Mouse (Mus musculus) left cerebral cortex, postnatal 14 days (tissue): Measurements from ENCODE around the gene Ttc39b. TPM values are rescaled to one million over a fixed set of nuclear protein-coding genes. Genes with fewer than 3 reads are reported as not detected.
"Not testable (repeated sequence)": the region's sequence is repeated elsewhere in the genome, so short reads cannot be mapped to it uniquely, and the experiment has no call there.

Experiments used
- DNase-seq, 2 experiments: peaks; one replicate each; pipeline ENCODE4 v3.0.0; 2021 to 2022; ENCODE audit warnings: low spot score in 2 of 2, mixed read lengths in 1 of 2
- intact Hi-C: fragments of 180-260 bp; cut with DNase I; formaldehyde crosslinking; loops from one replicate; pipeline ENCODE4 v1.15.1; 2025
- total RNA-seq, 2 experiments: library from RNA; stranded (reverse); gene quantifications; 2 replicates each; pipeline ENCODE4 v1.2.3; 2021

Gene Ttc39b
- total RNA-seq, 2 experiments from 2014 or later = 46.6 to 54.0 TPM

- no peak for DNase-seq
- intact Hi-C loops = no loop called here
Observed at GRCm38 (mm10) chr4:83241630-83242029, 82.4 kb downstream of the Ttc39b start.

GRCm38 (mm10) chr4:83237656-83238055 lies 86.4 kb downstream of the Ttc39b start:
- intact Hi-C loops = no loop called here
- no peak for DNase-seq

- intact Hi-C loops, DNase-seq: not testable (repeated sequence)
Observed at GRCm38 (mm10) chr4:83235304-83235703, 88.8 kb downstream of the Ttc39b start.

- intact Hi-C loops = no loop called here
- DNase-seq = no peak
Observed at GRCm38 (mm10) chr4:83234739-83235138, 89.3 kb downstream of the Ttc39b start.

GRCm38 (mm10) chr4:83234132-83234531 lies 89.9 kb downstream of the Ttc39b start:
- intact Hi-C loops = no loop called here

GRCm38 (mm10) chr4:83233181-83234123 lies 90.6 kb downstream of the Ttc39b start:
- peak; percentile 66 to 78 for DNase-seq
- intact Hi-C loops = no loop called here

More at GRCm38 (mm10) chr4:83234132-83234531, 89.9 kb downstream of the Ttc39b start:
- DNase-seq = no peak

GRCm38 (mm10) chr4:83232315-83232880 lies 91.7 kb downstream of the Ttc39b start:
- intact Hi-C loops = no loop called here
- DNase-seq = no peak

- intact Hi-C loops = no loop called here
- no peak for DNase-seq
Observed at GRCm38 (mm10) chr4:83228664-83229283, 95.3 kb downstream of the Ttc39b start.

- intact Hi-C loops = no loop called here
Observed at GRCm38 (mm10) chr4:83228073-83228472, 96.0 kb downstream of the Ttc39b start.

GRCm38 (mm10) chr4:83225633-83226360 lies 98.3 kb downstream of the Ttc39b start:
- no peak for DNase-seq
- intact Hi-C loops = no loop called here

More at GRCm38 (mm10) chr4:83228073-83228472, 96.0 kb downstream of the Ttc39b start:
- DNase-seq = no peak

GRCm38 (mm10) chr4:83224242-83224641 lies 99.8 kb downstream of the Ttc39b start:
- intact Hi-C loops = no loop called here

GRCm38 (mm10) chr4:83223197-83223596 lies 100.9 kb downstream of the Ttc39b start:
- intact Hi-C loops = no loop called here
- no peak for DNase-seq

More at GRCm38 (mm10) chr4:83224242-83224641, 99.8 kb downstream of the Ttc39b start:
- no peak for DNase-seq

GRCm38 (mm10) chr4:83220761-83221557 lies 103.1 kb downstream of the Ttc39b start:
- intact Hi-C loops = no loop called here
- no peak for DNase-seq

- no peak for DNase-seq
- intact Hi-C loops = no loop called here
Observed at GRCm38 (mm10) chr4:83219253-83219652, 104.8 kb downstream of the Ttc39b start.

- no peak for DNase-seq
- intact Hi-C loops = no loop called here
Observed at GRCm38 (mm10) chr4:83217128-83217527, 106.9 kb downstream of the Ttc39b start.

- DNase-seq = no peak
- intact Hi-C loops = no loop called here
Observed at GRCm38 (mm10) chr4:83216381-83216780, 107.7 kb downstream of the Ttc39b start.

GRCm38 (mm10) chr4:83215776-83216175 lies 108.3 kb downstream of the Ttc39b start:
- DNase-seq = no peak
- intact Hi-C loops = no loop called here

GRCm38 (mm10) chr4:83214822-83215558 lies 109.1 kb downstream of the Ttc39b start:
- peak in 1 of 2 experiments; percentile 30 for DNase-seq

More at GRCm38 (mm10) chr4:83214822-83215558, 109.1 kb downstream of the Ttc39b start:
- intact Hi-C loops = no loop called here
